Mouse (Mus musculus) intestine, postnatal 0 days (tissue): ENCODE measurements around the gene 2010111I01Rik. TPM values are rescaled to one million over a fixed set of nuclear protein-coding genes. Genes with fewer than 3 reads are reported as not detected.
A peak's percentile ranks its signal among the peaks of the same experiment; 100 is the strongest.

Experiments used
- ATAC-seq: fragments of 200-750 bp; cut with Nextera tagmentation; 2 replicates; pipeline ENCODE4 v1.8.0; 2017; ENCODE audit warnings: mild to moderate bottlenecking, moderate TSS enrichment, moderate library complexity
- H3K27ac ChIP-seq: fragments of 300-500 bp; sonication (generic); 2 replicates; pipeline ENCODE4 v1.5.1; 2014; ENCODE audit warnings: mild to moderate bottlenecking, low read depth, low read length, moderate library complexity
- H3K27me3 ChIP-seq: fragments of 300-500 bp; sonication (generic); replicated peaks from 2 replicates; pipeline ENCODE4 v1.6.1; 2014; ENCODE audit warnings: low read length, mixed read lengths; ENCODE audit not compliant: control insufficient read depth, insufficient read depth
- H3K36me3 ChIP-seq: fragments of 300-500 bp; sonication (generic); 2 replicates; pipeline ENCODE4 v1.6.1; 2014; ENCODE audit warnings: mild to moderate bottlenecking, moderate library complexity; ENCODE audit not compliant: control insufficient read depth, insufficient read depth
- H3K4me1 ChIP-seq: fragments of 300-500 bp; sonication (generic); replicated peaks from 2 replicates; pipeline ENCODE4 v1.6.1; 2014; ENCODE audit warnings: antibody characterized with exemption, low read length, mixed read lengths; ENCODE audit not compliant: control insufficient read depth, insufficient read depth
- H3K4me2 ChIP-seq: fragments of 300-500 bp; sonication (generic); replicated peaks from 2 replicates; pipeline ENCODE4 v1.6.1; 2014; ENCODE audit warnings: low read depth, mild to moderate bottlenecking, moderate library complexity
- H3K4me3 ChIP-seq: fragments of 300-500 bp; sonication (generic); 2 replicates; pipeline ENCODE4 v1.5.1; 2014; ENCODE audit warnings: low read depth, low read length
- H3K9ac ChIP-seq: fragments of 300-500 bp; sonication (generic); 2 replicates; pipeline ENCODE4 v1.6.1; 2014; ENCODE audit warnings: mild to moderate bottlenecking, low read depth, low read length
- H3K9me3 ChIP-seq: fragments of 300-500 bp; sonication (generic); 2 replicates; pipeline ENCODE4 v1.6.1; 2016; ENCODE audit warnings: mixed run types; ENCODE audit not compliant: control insufficient read depth
- CTCF ChIP-seq: sonication (generic); IDR thresholded peaks from 2 replicates; pipeline ENCODE4 v1.5.1; 2016; ENCODE audit warnings: low read depth, mild to moderate bottlenecking, control low read depth, antibody characterized with exemption, moderate library complexity
- WGBS: fragments of 180-500 bp; shearing (Covaris S2); extraction: QIAGEN DNeasy Blood & Tissue Kit; methylation state at CpG from one replicate; pipeline ENCODE4 v1.1.7; 2014; 5-methylcytosine and 5-hydroxymethylcytosine counted together
- polyA plus RNA-seq: library from polyadenylated mRNA; unstranded; fragments of >200 nt; fragmentation: Nextera tagmentation; extraction: Ambion mirVana; gene quantifications from 2 replicates; pipeline ENCODE4 v1.2.1, GENCODE M21; 2015

Gene 2010111I01Rik
- polyA plus RNA-seq, 1 experiment from 2014 or later: 72.7 TPM

GRCm38 (mm10) chr13:63150470-63151020 lies 185.9 kb downstream of the 2010111I01Rik start:
- H3K9ac ChIP-seq: no peak overlapping the region
- H3K4me1 ChIP-seq: no peaks in the 10 kb centered on the region
- peak overlapping the region; percentile 65 for H3K27ac ChIP-seq
- no peak overlapping the region for H3K4me3 ChIP-seq
- H3K27me3 ChIP-seq: no peaks in the 10 kb centered on the region
- H3K9me3 ChIP-seq: no peaks in the 10 kb centered on the region
- no peak overlapping the region; the same call in 1 of the 2 replicates for H3K4me2 ChIP-seq
- no peaks in the 10 kb centered on the region for H3K36me3 ChIP-seq
- 39% methylated on average over 2 of the region's 2 CpGs for WGBS
- TF ChIP-seq CTCF: no peak
- peak; percentile 9; the same call in 1 of the 2 replicates for ATAC-seq

- Histone ChIP-seq H3K27ac (peak overlapping the region; percentile 65), H3K4me3 (no peak overlapping the region), H3K4me2 (peak overlapping the region; percentile 25), H3K4me1 (no peaks in the 10 kb centered on the region), H3K9ac (no peak overlapping the region), H3K27me3 (no peaks in the 10 kb centered on the region), H3K36me3 (no peaks in the 10 kb centered on the region), H3K9me3 (no peaks in the 10 kb centered on the region)
- TF ChIP-seq CTCF: peak; percentile 36; the same call in 1 of the 2 replicates
- 53% methylated on average over 9 of the region's 9 CpGs for WGBS
- ATAC-seq: peak; percentile 88
These were observed 186.5 kb downstream of the 2010111I01Rik start for GRCm38 (mm10) chr13:63151028-63151738.

DNA sequence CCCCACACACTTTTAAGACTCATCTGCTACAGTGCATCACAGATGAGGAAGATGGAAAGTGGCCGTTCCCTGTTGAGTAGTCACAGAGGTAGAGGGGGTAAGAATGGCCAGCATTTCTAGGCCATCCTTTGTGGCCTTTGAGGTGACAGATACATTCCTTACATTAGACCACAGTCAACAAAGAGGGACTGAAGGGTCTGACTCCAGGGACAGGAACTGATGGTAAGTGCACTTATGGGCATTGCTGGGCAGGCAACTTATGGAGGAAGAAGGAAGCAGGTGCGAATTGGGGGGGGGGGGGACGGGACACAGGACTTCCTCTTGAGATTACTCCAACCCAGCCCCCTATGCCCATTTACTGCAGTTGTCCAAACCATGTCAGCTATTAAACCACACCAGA lies 187.8 kb downstream of the 2010111I01Rik start:
- no peak for ATAC-seq
- H3K9ac ChIP-seq: no peak overlapping the region
- TF ChIP-seq CTCF: no peak
- H3K9me3 ChIP-seq: no peaks in the 10 kb centered on the region
- no peak overlapping the region for H3K4me2 ChIP-seq
- 88% methylated on average over 2 of the region's 3 CpGs for WGBS
- H3K4me1 ChIP-seq: no peaks in the 10 kb centered on the region
- no peaks in the 10 kb centered on the region for H3K27me3 ChIP-seq
- H3K4me3 ChIP-seq: no peak overlapping the region
- H3K36me3 ChIP-seq: no peaks in the 10 kb centered on the region
- H3K27ac ChIP-seq: no peak overlapping the region

- Histone ChIP-seq H3K9ac (no peak overlapping the region), H3K4me2 (no peak overlapping the region), H3K36me3 (no peaks in the 10 kb centered on the region), H3K4me3 (no peak overlapping the region), H3K27me3 (no peaks in the 10 kb centered on the region), H3K4me1 (no peaks in the 10 kb centered on the region), H3K27ac (no peak overlapping the region), H3K9me3 (no peaks in the 10 kb centered on the region)
- WGBS: 60% methylated on average over 2 of the region's 2 CpGs
- TF ChIP-seq CTCF: no peak
- no peak for ATAC-seq
These were observed 188.7 kb downstream of the 2010111I01Rik start for GRCm38 (mm10) chr13:63153397-63153796.

- Histone ChIP-seq H3K27ac (no peak overlapping the region), H3K36me3 (no peaks in the 10 kb centered on the region), H3K27me3 (no peaks in the 10 kb centered on the region), H3K9ac (no peak overlapping the region), H3K4me1 (no peaks in the 10 kb centered on the region), H3K4me3 (no peak overlapping the region), H3K4me2 (no peak overlapping the region), H3K9me3 (no peaks in the 10 kb centered on the region)
- 65% methylated on average over 7 of the region's 7 CpGs for WGBS
- TF ChIP-seq CTCF: no peak
- ATAC-seq: no peak
These were observed 190.3 kb downstream of the 2010111I01Rik start for GRCm38 (mm10) chr13:63154851-63155571.

GRCm38 (mm10) chr13:63156264-63156663 lies 191.6 kb downstream of the 2010111I01Rik start:
- no peak overlapping the region for H3K4me2 ChIP-seq

More at GRCm38 (mm10) chr13:63156264-63156663, 191.6 kb downstream of the 2010111I01Rik start:
- Histone ChIP-seq H3K9me3 (no peaks in the 10 kb centered on the region), H3K4me3 (no peak overlapping the region), H3K4me1 (no peaks in the 10 kb centered on the region), H3K27me3 (no peaks in the 10 kb centered on the region), H3K36me3 (no peaks in the 10 kb centered on the region), H3K27ac (no peak overlapping the region), H3K9ac (no peak overlapping the region)
- TF ChIP-seq CTCF: no peak
- ATAC-seq: no peak
- WGBS: 86% methylated on average over 10 of the region's 10 CpGs
